Mouse (Mus musculus) urinary bladder, adult 2 months (tissue): ENCODE results near the gene Mrs2. TPM values are rescaled to one million over a fixed set of nuclear protein-coding genes. Genes with fewer than 3 reads are reported as not detected.
A peak's percentile ranks its signal among the peaks of the same experiment; 100 is the strongest.

Experiments
- DNase-seq: peaks from one replicate; pipeline ENCODE4 v3.0.0; 2022; ENCODE audit warnings: low spot score
- polyA plus RNA-seq: library from polyadenylated mRNA; depleted of rRNA; stranded (reverse); fragments of >200 nt; gene quantifications from 2 replicates; pipeline ENCODE4 v1.2.3, GENCODE M21; 2012; rRNA removed

Mrs2 gene
- 21.0 and 23.9 TPM in 2 replicates for polyA plus RNA-seq

- DNase-seq, result peak; percentile 86
Observed at GRCm38 (mm10) chr13:25019793-25020539, at the start of gene Mrs2. Mrs2 (minus strand) TSS chr13:25020379.

GRCm38 (mm10) chr13:25069765-25070164, 49.6 kb upstream of the Mrs2 start:
- no peak for DNase-seq

- DNase-seq, result no peak
Observed at GRCm38 (mm10) chr13:25067183-25067582, 47.0 kb upstream of the Mrs2 start.

- DNase-seq, result no peak
Observed at GRCm38 (mm10) chr13:25066659-25067058, 46.5 kb upstream of the Mrs2 start.

GRCm38 (mm10) chr13:25055873-25056667, 35.9 kb upstream of the Mrs2 start, which contains the start of gene Dcdc2a:
Dcdc2a (plus strand) TSS chr13:25056004.
- DNase-seq, result peak; percentile 24

- DNase-seq, result no peak
Observed at GRCm38 (mm10) chr13:25055111-25055554, 35.0 kb upstream of the Mrs2 start.

GRCm38 (mm10) chr13:25052671-25053070, 32.5 kb upstream of the Mrs2 start:
- no peak for DNase-seq

- DNase-seq, result no peak
Observed at GRCm38 (mm10) chr13:25039488-25039887, 19.3 kb upstream of the Mrs2 start.

- no peak for DNase-seq
Observed at GRCm38 (mm10) chr13:25027114-25027425, 6.9 kb upstream of the Mrs2 start.

- DNase-seq, result no peak
Observed at GRCm38 (mm10) chr13:25026409-25027113, 6.4 kb upstream of the Mrs2 start.

- no peak for DNase-seq
Observed at GRCm38 (mm10) chr13:25024655-25025054, 4.5 kb upstream of the Mrs2 start.

GRCm38 (mm10) chr13:25023129-25023528, 3.0 kb upstream of the Mrs2 start:
- no peak for DNase-seq

- no peak for DNase-seq
Observed at GRCm38 (mm10) chr13:25022386-25022785, 2.2 kb upstream of the Mrs2 start.

GRCm38 (mm10) chr13:25020540-25020892, 337 bp upstream of the Mrs2 start:
- no peak for DNase-seq

GRCm38 (mm10) chr13:25018316-25018715, 1.9 kb downstream of the Mrs2 start:
- no peak for DNase-seq

GRCm38 (mm10) chr13:25007115-25007514, 13.1 kb downstream of the Mrs2 start:
- DNase-seq, result no peak

GRCm38 (mm10) chr13:25002965-25003364, 17.2 kb downstream of the Mrs2 start:
- no peak for DNase-seq

- DNase-seq, result no peak
Observed at GRCm38 (mm10) chr13:24999538-24999937, 20.6 kb downstream of the Mrs2 start.

GRCm38 (mm10) chr13:24993160-24993559, 27.0 kb downstream of the Mrs2 start:
- no peak for DNase-seq

- no peak for DNase-seq
Observed at GRCm38 (mm10) chr13:24989006-24989405, 31.2 kb downstream of the Mrs2 start.

- no peak for DNase-seq
Observed at GRCm38 (mm10) chr13:24988391-24988790, 31.8 kb downstream of the Mrs2 start.

- no peak for DNase-seq
Observed at GRCm38 (mm10) chr13:24985435-24985834, 34.7 kb downstream of the Mrs2 start.
